Mouse (Mus musculus): Measurements from ENCODE around the gene Myl6.

Myl6 gene

GRCm38 (mm10) chr10:128489785-128490184 is 4.2 kb downstream of the Myl6 start:
- DNase-seq (ENCODE audit: low spot score) = no peak

- DNase-seq (ENCODE audit: low spot score) = no peak
These were observed 4.6 kb downstream of the Myl6 start for GRCm38 (mm10) chr10:128489380-128489779.

GRCm38 (mm10) chr10:128488776-128489175 is 5.2 kb downstream of the Myl6 start:
- no peak for DNase-seq (ENCODE audit: low spot score)

GRCm38 (mm10) chr10:128487861-128488712 is 5.9 kb downstream of the Myl6 start:
- DNase-seq (ENCODE audit: low spot score) = no peak

GRCm38 (mm10) chr10:128486370-128486769 is 7.6 kb downstream of the Myl6 start:
- no peak for DNase-seq (ENCODE audit: low spot score)

GRCm38 (mm10) chr10:128474366-128474765 is 19.6 kb downstream of the Myl6 start:
- no peak for DNase-seq (ENCODE audit: low spot score)

GRCm38 (mm10) chr10:128460270-128460630 is 33.7 kb downstream of the Myl6 start:
- DNase-seq (ENCODE audit: low spot score) = no peak

GRCm38 (mm10) chr10:128459409-128460269 is 34.3 kb downstream of the Myl6 start:
- peak; percentile 39 for DNase-seq (ENCODE audit: low spot score)

- peak; percentile 88 for DNase-seq (ENCODE audit: low spot score)
These were observed 35.1 kb downstream of the Myl6 start, which contains the start of gene Smarcc2 for GRCm38 (mm10) chr10:128458719-128459408. Smarcc2 (plus strand) TSS chr10:128459248.

- peak; percentile 92 for DNase-seq (ENCODE audit: low spot score)
These were observed 35.6 kb downstream of the Myl6 start for GRCm38 (mm10) chr10:128458348-128458718.

GRCm38 (mm10) chr10:128457676-128458075 is 36.3 kb downstream of the Myl6 start:
- DNase-seq (ENCODE audit: low spot score) = no peak

- DNase-seq (ENCODE audit: low spot score) = peak; percentile 72
These were observed 38.7 kb downstream of the Myl6 start for GRCm38 (mm10) chr10:128455280-128455679.

- DNase-seq (ENCODE audit: low spot score) = no peak
These were observed 39.5 kb downstream of the Myl6 start for GRCm38 (mm10) chr10:128454471-128454870.

GRCm38 (mm10) chr10:128451014-128451413 is 42.9 kb downstream of the Myl6 start:
- no peak for DNase-seq (ENCODE audit: low spot score)

GRCm38 (mm10) chr10:128445407-128445806 is 48.5 kb downstream of the Myl6 start:
- DNase-seq (ENCODE audit: low spot score) = no peak

GRCm38 (mm10) chr10:128444354-128444753 is 49.6 kb downstream of the Myl6 start:
- DNase-seq (ENCODE audit: low spot score) = no peak

GRCm38 (mm10) chr10:128442718-128443117 is 51.2 kb downstream of the Myl6 start:
- peak; percentile 17 for DNase-seq (ENCODE audit: low spot score)

- no peak for DNase-seq (ENCODE audit: low spot score)
These were observed 52.4 kb downstream of the Myl6 start for GRCm38 (mm10) chr10:128441324-128442119.
